Mouse (Mus musculus) adrenal gland, postnatal 36 days (tissue): Measurements from ENCODE around the gene Abcc4. TPM values are rescaled to one million over a fixed set of nuclear protein-coding genes. Genes with fewer than 3 reads are reported as not detected.

Experiments used
- DNase-seq, 2 experiments: peaks; one replicate each; pipeline ENCODE4 v3.0.0; 2021; ENCODE audit warnings: mixed read lengths in 1 of 2
- total RNA-seq, 2 experiments: library from RNA; stranded (reverse); gene quantifications; 2 replicates each; pipeline ENCODE4 v1.2.3; 2021

The Abcc4 gene
- total RNA-seq, 2 experiments from 2014 or later: 15.1 to 21.0 TPM

- DNase-seq: no peak
Observed at GRCm38 (mm10) chr14:118638447-118639275, 67.4 kb downstream of the Abcc4 start.

- DNase-seq: peak; percentile 81 to 83
Observed at GRCm38 (mm10) chr14:118635493-118636183, 70.4 kb downstream of the Abcc4 start.

- DNase-seq: no peak
Observed at GRCm38 (mm10) chr14:118629649-118630048, 76.4 kb downstream of the Abcc4 start.

- DNase-seq: no peak
Observed at GRCm38 (mm10) chr14:118621449-118621789, 84.6 kb downstream of the Abcc4 start.

GRCm38 (mm10) chr14:118620773-118621448, 85.1 kb downstream of the Abcc4 start:
- no peak for DNase-seq

- peak; percentile 69 to 73 for DNase-seq
Observed at GRCm38 (mm10) chr14:118616698-118617311, 89.2 kb downstream of the Abcc4 start.

- DNase-seq: no peak
Observed at GRCm38 (mm10) chr14:118613734-118614133, 92.3 kb downstream of the Abcc4 start.

- no peak for DNase-seq
Observed at GRCm38 (mm10) chr14:118611714-118612113, 94.3 kb downstream of the Abcc4 start.

GRCm38 (mm10) chr14:118610786-118611185, 95.2 kb downstream of the Abcc4 start:
- DNase-seq: no peak

- DNase-seq: no peak
Observed at GRCm38 (mm10) chr14:118608816-118609465, 97.1 kb downstream of the Abcc4 start.

GRCm38 (mm10) chr14:118608317-118608716, 97.7 kb downstream of the Abcc4 start:
- no peak for DNase-seq

- DNase-seq: no peak
Observed at GRCm38 (mm10) chr14:118606476-118606875, 99.5 kb downstream of the Abcc4 start.

- DNase-seq: no peak
Observed at GRCm38 (mm10) chr14:118604903-118605302, 101.1 kb downstream of the Abcc4 start.

GRCm38 (mm10) chr14:118602031-118602430, 104.0 kb downstream of the Abcc4 start:
- DNase-seq: no peak

- DNase-seq: no peak
Observed at GRCm38 (mm10) chr14:118600746-118601145, 105.3 kb downstream of the Abcc4 start.

- DNase-seq: no peak
Observed at GRCm38 (mm10) chr14:118598757-118599156, 107.3 kb downstream of the Abcc4 start.

GRCm38 (mm10) chr14:118594463-118594862, 111.6 kb downstream of the Abcc4 start:
- peak in 1 of 2 experiments; percentile 6 for DNase-seq

- DNase-seq: peak; percentile 74 to 83
Observed at GRCm38 (mm10) chr14:118591477-118592403, 114.3 kb downstream of the Abcc4 start.

GRCm38 (mm10) chr14:118582333-118582941, 123.6 kb downstream of the Abcc4 start:
- DNase-seq: no peak

- no peak for DNase-seq
Observed at GRCm38 (mm10) chr14:118581673-118582072, 124.3 kb downstream of the Abcc4 start.
